Mouse (Mus musculus): ENCODE data around the gene Fmo5.

- TF ChIP-seq CTCF (IDR thresholded peaks at IDR 0.05; ENCODE audit: low read depth): no peak
- TF ChIP-seq EP300 (IDR thresholded peaks at IDR 0.05; ENCODE audit: low read depth): no peak
Measured at GRCm38 (mm10) chr3:97699061-97699460, 70.5 kb downstream of the Fmo5 start.

Data from liver, postnatal 0 days (tissue).